Mouse (Mus musculus) ES-Bruce4 (cell line): ENCODE measurements around the gene Fbxo17.

Source experiments
- CTCF ChIP-seq: IDR thresholded peaks from one replicate; pipeline ENCODE4 v1.8.1; 2011; ENCODE audit warnings: low read depth, low read length
- EP300 ChIP-seq: IDR thresholded peaks from 2 replicates; pipeline ENCODE4 v1.6.1; 2011; ENCODE audit warnings: low read depth, low read length; ENCODE audit not compliant: insufficient read depth
- POLR2A ChIP-seq: IDR thresholded peaks from one replicate; pipeline ENCODE4 v1.8.1; 2011; ENCODE audit warnings: low read length; ENCODE audit not compliant: insufficient read depth

- TF ChIP-seq CTCF = no peak
- TF ChIP-seq POLR2A = no peak
- TF ChIP-seq EP300 = no peak
Measured at GRCm38 (mm10) chr7:28769414-28769958, 52.9 kb downstream of the Fbxo17 start.
